Mouse (Mus musculus) CD4-positive, CD25-positive, alpha-beta regulatory T cell, adult 4 months (primary cell): Measurements from ENCODE around the gene Rpp25. TPM values are rescaled to one million over a fixed set of nuclear protein-coding genes. Genes with fewer than 3 reads are reported as not detected.
A peak's percentile ranks its signal among the peaks of the same experiment; 100 is the strongest.

ENCODE experiments used
- ATAC-seq: one replicate; pipeline ENCODE4 v1.8.0; 2017
- polyA plus RNA-seq, 2 experiments: library from polyadenylated mRNA; unstranded; fragments of 100-300 nt; shearing (Covaris generic); gene quantifications; one replicate each; pipeline ENCODE4 v1.2.1; 2017

Rpp25 gene
- polyA plus RNA-seq, 2 experiments from 2014 or later, result not detected

GRCm38 (mm10) chr9:57521056-57521911, 17.5 kb downstream of the Rpp25 start, which contains the start of gene Cox5a:
Gene Cox5a, plus strand, starts transcription at chr9:57521274.
- ATAC-seq, result peak; percentile 90

GRCm38 (mm10) chr9:57522114-57522860, 18.5 kb downstream of the Rpp25 start:
- ATAC-seq, result no peak

GRCm38 (mm10) chr9:57522861-57523246, 19.0 kb downstream of the Rpp25 start:
- ATAC-seq, result no peak

- peak; percentile 50 for ATAC-seq
Measured at GRCm38 (mm10) chr9:57523754-57524153, 19.9 kb downstream of the Rpp25 start.

GRCm38 (mm10) chr9:57524439-57524838, 20.6 kb downstream of the Rpp25 start:
- no peak for ATAC-seq

- no peak for ATAC-seq
Measured at GRCm38 (mm10) chr9:57525516-57525915, 21.7 kb downstream of the Rpp25 start.

GRCm38 (mm10) chr9:57526435-57526834, 22.6 kb downstream of the Rpp25 start:
- ATAC-seq, result no peak

- ATAC-seq, result no peak
Measured at GRCm38 (mm10) chr9:57531946-57532345, 28.1 kb downstream of the Rpp25 start.

GRCm38 (mm10) chr9:57536362-57536761, 32.5 kb downstream of the Rpp25 start:
- no peak for ATAC-seq

GRCm38 (mm10) chr9:57537044-57537727, 33.4 kb downstream of the Rpp25 start, which contains the start of gene Fam219b:
Gene Fam219b, plus strand, starts transcription at chr9:57537528.
- ATAC-seq, result peak; percentile 92

GRCm38 (mm10) chr9:57537728-57538181, 33.9 kb downstream of the Rpp25 start:
- peak; percentile 51 for ATAC-seq

GRCm38 (mm10) chr9:57539550-57539949, 35.7 kb downstream of the Rpp25 start:
- no peak for ATAC-seq

- peak; percentile 27 for ATAC-seq
Measured at GRCm38 (mm10) chr9:57541312-57541711, 37.5 kb downstream of the Rpp25 start.

- no peak for ATAC-seq
Measured at GRCm38 (mm10) chr9:57543951-57544350, 40.1 kb downstream of the Rpp25 start.

GRCm38 (mm10) chr9:57547287-57547686, 43.5 kb downstream of the Rpp25 start:
- no peak for ATAC-seq

- no peak for ATAC-seq
Measured at GRCm38 (mm10) chr9:57547869-57548268, 44.0 kb downstream of the Rpp25 start.

GRCm38 (mm10) chr9:57549186-57549585, 45.4 kb downstream of the Rpp25 start:
- ATAC-seq, result no peak

GRCm38 (mm10) chr9:57550126-57550862, 46.5 kb downstream of the Rpp25 start:
- no peak for ATAC-seq

GRCm38 (mm10) chr9:57552139-57552887, 48.5 kb downstream of the Rpp25 start, which contains the start of gene Mpi:
Gene Mpi, minus strand, starts transcription at chr9:57552763.
- ATAC-seq, result no peak

GRCm38 (mm10) chr9:57553119-57553518, 49.3 kb downstream of the Rpp25 start:
- no peak for ATAC-seq

- no peak for ATAC-seq
Measured at GRCm38 (mm10) chr9:57554753-57555152, 50.9 kb downstream of the Rpp25 start.
